Mouse (Mus musculus) CD8-positive naive resting alpha-beta T cell, adult 2 months (primary cell): ENCODE data around the gene Olfr954.

Experiments used
- DNase-seq, 2 experiments: peaks; one replicate each; pipeline ENCODE4 v3.0.0; 2022; ENCODE audit warnings: low read depth in 2 of 2, low spot score in 2 of 2

The Olfr954 gene

DNA sequence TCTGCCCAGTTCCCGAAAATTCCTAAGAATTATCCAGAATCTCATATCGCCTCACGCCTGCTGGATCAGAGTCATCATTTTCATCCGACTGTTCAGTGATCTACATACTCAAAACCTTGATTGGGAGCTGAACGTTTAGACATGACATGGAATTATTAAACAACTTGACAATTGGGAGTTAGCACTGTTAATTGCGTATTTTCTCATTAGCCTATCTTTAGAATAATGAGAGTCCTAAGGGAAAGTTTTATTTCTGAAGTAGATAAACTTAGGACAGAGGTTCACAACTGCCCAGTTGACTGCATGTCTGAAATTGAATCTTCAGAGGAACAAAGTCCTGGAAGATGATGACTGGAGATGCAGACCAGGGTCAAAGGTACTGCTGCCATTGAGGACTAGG is at the start of gene Olfr954:
Gene Olfr954 (plus strand): TSS at position 301 of the 400 bp plus-strand sequence.
- no peak for DNase-seq

- no peak for DNase-seq
These were observed 29.5 kb upstream of the Olfr954 start, which contains the start of gene Olfr952 for GRCm38 (mm10) chr9:39427048-39427447. Gene Olfr952 (minus strand): TSS chr9:39427148.

DNA sequence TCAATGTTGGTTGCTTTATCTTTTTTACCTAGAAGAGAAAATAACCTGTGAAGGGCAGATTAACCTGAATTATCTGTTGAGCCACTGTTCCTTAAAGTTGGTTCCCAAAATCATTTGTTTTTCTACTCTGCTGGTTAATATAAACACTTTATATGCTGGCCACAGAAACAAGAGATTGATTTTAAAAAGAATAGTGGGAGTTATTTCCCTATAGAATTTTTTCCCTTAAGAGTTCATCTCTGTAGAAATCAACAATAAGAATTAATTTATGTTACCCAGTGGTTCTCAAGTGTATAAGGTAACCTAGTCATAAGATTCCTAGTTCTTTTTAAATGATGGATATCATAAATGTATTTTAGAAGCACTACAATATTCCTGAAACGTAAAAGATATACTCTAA is 15.3 kb downstream of the Olfr954 start, which contains the start of gene Olfr955:
Gene Olfr955 (minus strand): TSS at position 101 of the 400 bp plus-strand sequence.
- no peak for DNase-seq

DNA sequence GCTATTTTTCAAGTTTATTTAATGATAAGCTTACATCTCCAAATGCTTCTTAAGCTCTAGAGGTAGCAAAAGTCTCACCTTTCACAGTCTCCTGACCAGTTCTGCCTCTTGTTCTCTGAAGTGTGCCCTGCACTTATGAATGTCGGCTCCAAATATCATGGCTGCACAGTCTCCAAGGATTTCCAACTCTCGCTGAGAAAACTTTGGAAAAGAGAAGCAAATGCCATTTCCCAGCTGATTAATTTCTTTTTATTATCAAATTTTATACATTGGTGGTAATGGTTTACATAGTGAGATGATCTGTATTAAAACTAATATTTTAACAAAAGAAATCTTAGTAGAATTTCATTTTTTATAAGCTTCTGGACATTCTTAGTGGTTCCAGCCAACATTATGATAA is 37.4 kb downstream of the Olfr954 start, which contains the start of gene Olfr44:
Gene Olfr44 (minus strand): TSS at position 101 of the 400 bp plus-strand sequence.
- DNase-seq, result no peak

DNA sequence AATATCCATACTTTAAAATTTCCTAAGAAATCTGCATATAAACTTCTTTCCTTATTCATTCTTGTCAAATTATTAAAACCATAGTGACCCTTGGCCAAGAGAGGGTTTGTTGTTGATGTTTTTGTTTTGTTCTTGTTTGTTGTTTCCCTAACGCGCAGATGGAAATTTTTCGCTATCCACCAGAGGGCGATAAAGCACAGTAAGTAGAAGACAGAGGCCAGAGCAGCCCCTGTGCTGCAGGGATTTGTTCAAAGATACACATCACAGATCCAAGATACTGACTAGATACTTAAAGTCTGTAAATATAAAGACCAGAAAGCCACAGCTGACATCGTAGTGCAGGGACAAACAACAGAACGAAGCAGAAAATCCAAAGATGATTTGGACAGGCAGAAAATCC is 52.5 kb downstream of the Olfr954 start:
- DNase-seq, result no peak

DNA sequence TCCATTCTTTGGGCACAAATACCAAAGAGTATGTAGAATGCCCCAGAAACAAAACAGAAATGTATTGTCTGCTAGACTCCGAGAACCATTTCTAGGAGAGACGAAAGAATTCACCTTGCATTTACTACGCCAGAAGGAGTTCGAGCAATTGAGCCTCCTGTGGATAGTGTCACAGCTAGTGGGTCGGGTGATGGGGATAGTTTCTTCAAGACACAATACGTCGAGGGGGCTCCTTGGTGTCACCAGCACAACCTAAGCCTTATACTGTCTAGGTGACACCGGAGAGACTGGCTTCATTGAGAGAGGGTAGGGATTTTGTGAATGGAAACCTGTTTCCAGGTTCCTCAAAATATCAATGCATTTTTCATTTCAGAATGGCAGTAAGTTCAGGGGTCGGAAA is 52.9 kb downstream of the Olfr954 start:
- no peak for DNase-seq
